Mouse (Mus musculus) thymus, adult 2 months (tissue): Measurements from ENCODE around the gene Nus1. TPM values are rescaled to one million over a fixed set of nuclear protein-coding genes. Genes with fewer than 3 reads are reported as not detected.

Experiments
- DNase-seq: peaks from one replicate; pipeline ENCODE4 v3.0.0; 2021
- H3K27ac ChIP-seq: fragments of 200-500 bp; 2 replicates; pipeline ENCODE4 v1.5.1; 2012; ENCODE audit warnings: low read length, control low read depth; ENCODE audit not compliant: control insufficient read depth, insufficient read depth
- H3K27me3 ChIP-seq: fragments of 200-500 bp; 2 replicates; pipeline ENCODE4 v1.6.1; 2012; ENCODE audit warnings: mild to moderate bottlenecking, low read length, moderate library complexity, mixed read lengths; ENCODE audit not compliant: control insufficient read depth, insufficient read depth
- H3K36me3 ChIP-seq: fragments of 200-500 bp; 2 replicates; pipeline ENCODE4 v1.6.1; 2012; ENCODE audit warnings: mild to moderate bottlenecking, low read length, moderate library complexity; ENCODE audit not compliant: control insufficient read depth, insufficient read depth
- H3K4me1 ChIP-seq: fragments of 200-500 bp; replicated peaks from 2 replicates; pipeline ENCODE4 v1.6.1; 2012; ENCODE audit warnings: low read length; ENCODE audit not compliant: control insufficient read depth, insufficient read depth
- H3K4me3 ChIP-seq: fragments of 200-500 bp; 2 replicates; pipeline ENCODE4 v1.5.1; 2012; ENCODE audit warnings: mild to moderate bottlenecking, low read length, control low read depth, moderate library complexity; ENCODE audit not compliant: control insufficient read depth, insufficient read depth
- CTCF ChIP-seq: fragments of 200-500 bp; IDR thresholded peaks from 2 replicates; pipeline ENCODE4 v1.5.1; 2012; ENCODE audit warnings: mild to moderate bottlenecking, control low read depth, low read length, moderate library complexity, borderline replicate concordance; ENCODE audit not compliant: control insufficient read depth, poor library complexity, insufficient read depth; ENCODE audit errors: extremely low read depth
- POLR2A ChIP-seq: fragments of 200-500 bp; IDR thresholded peaks from 2 replicates; pipeline ENCODE4 v1.6.1; 2012; ENCODE audit warnings: mild to moderate bottlenecking, low read length, control low read depth, moderate library complexity; ENCODE audit not compliant: control insufficient read depth, poor library complexity, insufficient read depth; ENCODE audit errors: extremely low read depth
- WGBS: fragments of 180-500 bp; shearing (Covaris S2); methylation state at CpG from one replicate; pipeline ENCODE4 v1.1.7; 2018; 5-methylcytosine and 5-hydroxymethylcytosine counted together
- polyA plus RNA-seq: library from polyadenylated mRNA; depleted of rRNA; stranded (reverse); fragments of >200 nt; gene quantifications from 2 replicates; pipeline ENCODE4 v1.2.3, GENCODE M21; 2012

Nus1 gene
- polyA plus RNA-seq, 1 experiment, result 11.5 TPM

GRCm38 (mm10) chr10:52388922-52389430, 28.4 kb upstream of the Nus1 start, which contains the start of gene Nepn:
TSS of gene Nepn (plus strand) at chr10:52388972.
- no peak for DNase-seq
- 84% methylated on average over 5 of the region's 5 CpGs for WGBS

GRCm38 (mm10) chr10:52389438-52389837, 27.9 kb upstream of the Nus1 start:
- no peak overlapping the region for H3K4me3 ChIP-seq
- WGBS, result 62% methylated on average over 3 of the region's 3 CpGs
- H3K36me3 ChIP-seq, result no peaks in the 10 kb centered on the region
- no peak for DNase-seq
- TF ChIP-seq CTCF (no peak), POLR2A (no peak)
- no peaks in the 10 kb centered on the region for H3K27me3 ChIP-seq
- no peak overlapping the region for H3K27ac ChIP-seq
- no peaks in the 10 kb centered on the region for H3K4me1 ChIP-seq

More at GRCm38 (mm10) chr10:52388922-52389430, 28.4 kb upstream of the Nus1 start, which contains the start of gene Nepn:
- Histone ChIP-seq H3K36me3 (no peaks in the 10 kb centered on the region), H3K4me3 (no peak within 1 kb of the TSS), H3K27me3 (no peaks in the 10 kb centered on the region), H3K27ac (no peak within 1 kb of the TSS), H3K4me1 (no peaks in the 10 kb centered on the region)
- TF ChIP-seq CTCF (no peak), POLR2A (no peak)

GRCm38 (mm10) chr10:52391208-52391607, 26.1 kb upstream of the Nus1 start:
- WGBS, result 91% methylated on average over 2 of the region's 2 CpGs
- TF ChIP-seq CTCF, result no peak
- TF ChIP-seq POLR2A, result no peak
- DNase-seq, result no peak
- no peaks in the 10 kb centered on the region for H3K36me3 ChIP-seq
- H3K27me3 ChIP-seq, result no peaks in the 10 kb centered on the region
- H3K4me1 ChIP-seq, result no peaks in the 10 kb centered on the region
- no peak overlapping the region for H3K4me3 ChIP-seq
- no peak overlapping the region for H3K27ac ChIP-seq

GRCm38 (mm10) chr10:52396647-52397046, 20.7 kb upstream of the Nus1 start:
- Histone ChIP-seq H3K27ac (no peak overlapping the region), H3K27me3 (no peaks in the 10 kb centered on the region)
- no peak for TF ChIP-seq POLR2A
- TF ChIP-seq CTCF, result no peak

GRCm38 (mm10) chr10:52398715-52399114, 18.6 kb upstream of the Nus1 start:
- WGBS, result 91% methylated on average over 2 of the region's 2 CpGs
- TF ChIP-seq CTCF, result no peak
- TF ChIP-seq POLR2A, result no peak
- no peak for DNase-seq
- Histone ChIP-seq H3K27ac (no peak overlapping the region), H3K36me3 (no peaks in the 10 kb centered on the region), H3K27me3 (no peaks in the 10 kb centered on the region), H3K4me1 (no peaks in the 10 kb centered on the region), H3K4me3 (no peak overlapping the region)

More at GRCm38 (mm10) chr10:52396647-52397046, 20.7 kb upstream of the Nus1 start:
- H3K36me3 ChIP-seq, result no peaks in the 10 kb centered on the region
- 95% methylated on average over 3 of the region's 3 CpGs for WGBS
- no peaks in the 10 kb centered on the region for H3K4me1 ChIP-seq
- DNase-seq, result no peak
- no peak overlapping the region for H3K4me3 ChIP-seq

- no peaks in the 10 kb centered on the region for H3K27me3 ChIP-seq
- TF ChIP-seq POLR2A (no peak), CTCF (no peak)
- H3K4me3 ChIP-seq, result no peak overlapping the region
- no peaks in the 10 kb centered on the region for H3K36me3 ChIP-seq
- H3K27ac ChIP-seq, result no peak overlapping the region
- H3K4me1 ChIP-seq, result no peaks in the 10 kb centered on the region
- DNase-seq, result no peak
- WGBS, result 76% methylated on average over 3 of the region's 3 CpGs
Measured at GRCm38 (mm10) chr10:52399722-52400121, 17.6 kb upstream of the Nus1 start.

- no peak for DNase-seq
- WGBS, result 91% methylated on average over 13 of the region's 13 CpGs
- Histone ChIP-seq H3K27ac (no peak overlapping the region), H3K36me3 (no peaks in the 10 kb centered on the region), H3K4me3 (no peak overlapping the region), H3K27me3 (no peaks in the 10 kb centered on the region), H3K4me1 (no peaks in the 10 kb centered on the region)
- TF ChIP-seq CTCF (no peak), POLR2A (no peak)
Measured at GRCm38 (mm10) chr10:52405160-52405559, 12.2 kb upstream of the Nus1 start.
